Mouse (Mus musculus) ES-CJ7 (cell line): ENCODE data around the gene Cfap58.

ENCODE experiments used
- DNase-seq: peaks from one replicate; pipeline ENCODE4 v3.0.0; 2011; ENCODE audit warnings: low read depth, low spot score

Cfap58 gene

GRCm38 (mm10) chr19:48079718-48080117 lies 142.2 kb downstream of the Cfap58 start:
- DNase-seq, result no peak

- no peak for DNase-seq
These were observed 144.0 kb downstream of the Cfap58 start for GRCm38 (mm10) chr19:48081456-48081855.
